Mouse (Mus musculus): ENCODE results near the gene Irs4. TPM values are rescaled to one million over a fixed set of nuclear protein-coding genes. Genes with fewer than 3 reads are reported as not detected.
A peak's percentile ranks its signal among the peaks of the same experiment; 100 is the strongest.

Gene Irs4
- polyA plus RNA-seq (2014; fragmentation: Nextera tagmentation; extraction: Ambion mirVana), result 1.7 and 2.2 TPM in 2 replicates

GRCm38 (mm10) chrX:141724937-141725918 lies at the start of gene Irs4:
Irs4 (minus strand) TSS chrX:141725263.
- H3K9me3 ChIP-seq (ENCODE audit: control insufficient read depth, low read length), result no peaks in the 10 kb centered on the region
- WGBS, result 21% methylated on average over 49 of the region's 51 CpGs
- H3K4me1 ChIP-seq (replicated peaks; ENCODE audit: control insufficient read depth, insufficient read depth, low read length), result peaks cover 4% of the 10 kb centered on the region
- no peak within 1 kb of the TSS for H3K27ac ChIP-seq
- H3K27me3 ChIP-seq (ENCODE audit: control insufficient read depth, insufficient read depth, low read length), result peaks cover 75% of the 10 kb centered on the region
- peak within 1 kb of the TSS; percentile 42 for H3K4me3 ChIP-seq (replicated peaks; ENCODE audit: low read length)
- H3K36me3 ChIP-seq (replicated peaks; ENCODE audit: control insufficient read depth, insufficient read depth), result no peaks in the 10 kb centered on the region
- peak within 1 kb of the TSS; percentile 64 for H3K4me2 ChIP-seq (replicated peaks)
- peak within 1 kb of the TSS; percentile 31 for H3K9ac ChIP-seq
- DNase-seq (ENCODE audit: low spot score), result peak; percentile 24
- ATAC-seq (ENCODE audit: low FRiP score), result peak; percentile 78

DNA sequence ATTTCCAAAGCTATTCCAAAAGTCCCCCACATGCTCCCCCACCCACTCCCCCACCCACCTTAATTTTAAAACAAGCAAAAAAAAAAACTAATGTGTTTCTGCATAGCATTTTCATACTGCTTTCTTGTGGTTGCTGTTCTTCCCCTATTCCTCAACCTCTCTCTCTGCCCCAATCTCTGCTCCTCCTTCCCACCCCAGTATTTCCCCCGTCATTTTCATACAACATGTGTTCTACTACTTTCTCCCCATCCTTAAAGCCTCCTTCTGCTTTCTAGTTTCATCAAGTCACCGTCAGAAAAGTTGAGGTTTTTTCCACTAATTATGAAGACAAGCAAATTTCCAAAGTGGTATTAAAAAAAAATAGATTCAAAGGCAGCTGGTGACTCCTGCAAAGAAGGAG lies 25.3 kb upstream of the Irs4 start:
- DNase-seq (ENCODE audit: low spot score) (no peak), ATAC-seq (ENCODE audit: low FRiP score) (no peak)
- H3K4me3 ChIP-seq (replicated peaks; ENCODE audit: low read length), result no peak overlapping the region
- WGBS, result 75% methylated on average over 2 of the region's 2 CpGs
- H3K9me3 ChIP-seq (ENCODE audit: control insufficient read depth, low read length), result no peaks in the 10 kb centered on the region
- H3K4me1 ChIP-seq (replicated peaks; ENCODE audit: control insufficient read depth, insufficient read depth, low read length), result no peaks in the 10 kb centered on the region
- no peak overlapping the region for H3K27ac ChIP-seq
- no peak overlapping the region for H3K9ac ChIP-seq
- no peaks in the 10 kb centered on the region for H3K27me3 ChIP-seq (ENCODE audit: control insufficient read depth, insufficient read depth, low read length)
- no peak overlapping the region for H3K4me2 ChIP-seq (replicated peaks)
- H3K36me3 ChIP-seq (replicated peaks; ENCODE audit: control insufficient read depth, insufficient read depth), result no peaks in the 10 kb centered on the region

DNA sequence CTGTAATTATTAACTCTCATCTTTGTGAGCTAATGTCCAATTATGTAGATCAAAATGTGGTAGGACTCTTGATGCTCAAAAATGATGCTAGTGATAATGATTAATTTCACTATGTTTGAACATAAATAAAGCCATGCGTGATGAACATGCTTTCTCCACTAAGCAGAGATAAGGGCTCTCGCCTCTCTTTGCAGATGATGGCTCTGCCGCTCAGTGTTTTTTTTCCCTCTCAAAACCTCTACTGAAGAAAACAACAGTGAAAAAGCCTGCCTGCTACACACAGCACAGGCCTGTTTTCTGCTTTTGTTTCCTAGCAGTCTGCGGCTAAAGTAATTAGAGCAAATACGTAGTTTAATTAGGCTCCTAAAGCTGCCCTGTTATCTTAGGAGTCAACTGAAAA lies 4.5 kb upstream of the Irs4 start:
- ATAC-seq (ENCODE audit: low FRiP score), result no peak
- WGBS, result 57% methylated on average over 5 of the region's 5 CpGs
- Histone ChIP-seq H3K9me3 (ENCODE audit: control insufficient read depth, low read length) (no peaks in the 10 kb centered on the region), H3K36me3 (replicated peaks; ENCODE audit: control insufficient read depth, insufficient read depth) (no peaks in the 10 kb centered on the region), H3K4me2 (replicated peaks) (no peak overlapping the region), H3K27me3 (ENCODE audit: control insufficient read depth, insufficient read depth, low read length) (peaks cover 32% of the 10 kb centered on the region), H3K4me1 (replicated peaks; ENCODE audit: control insufficient read depth, insufficient read depth, low read length) (no peaks in the 10 kb centered on the region), H3K4me3 (replicated peaks; ENCODE audit: low read length) (no peak overlapping the region), H3K9ac (no peak overlapping the region), H3K27ac (no peak overlapping the region)
- DNase-seq (ENCODE audit: low spot score), result no peak

DNA sequence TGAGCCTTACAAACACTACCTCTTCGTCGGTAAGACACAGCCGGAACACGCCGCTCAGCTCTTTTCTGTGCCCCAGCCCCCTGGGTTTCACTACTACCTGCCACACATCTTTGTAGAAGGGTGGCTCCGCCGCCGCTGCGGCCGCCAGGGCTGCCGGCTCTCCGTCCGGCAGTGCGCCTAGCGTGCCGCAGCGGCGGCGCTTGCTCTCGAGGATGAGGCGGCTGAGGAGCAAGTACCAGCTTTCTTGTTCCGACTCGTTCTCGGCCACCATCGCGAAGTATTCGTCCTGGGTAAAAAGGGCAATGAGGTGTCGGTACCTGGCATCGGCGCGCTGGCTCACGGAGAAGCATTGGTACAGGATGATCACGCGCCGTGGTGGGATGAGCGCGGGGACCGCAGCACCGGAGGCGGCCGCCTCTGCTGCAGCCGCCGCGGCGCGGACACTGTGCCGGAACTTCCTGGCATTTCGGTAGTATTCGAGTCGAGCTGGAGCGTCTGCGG lies 622 bp downstream of the Irs4 start:
- 16% methylated on average over 52 of the region's 52 CpGs for WGBS
- peak overlapping the region; percentile 31 for H3K9ac ChIP-seq

DNA sequence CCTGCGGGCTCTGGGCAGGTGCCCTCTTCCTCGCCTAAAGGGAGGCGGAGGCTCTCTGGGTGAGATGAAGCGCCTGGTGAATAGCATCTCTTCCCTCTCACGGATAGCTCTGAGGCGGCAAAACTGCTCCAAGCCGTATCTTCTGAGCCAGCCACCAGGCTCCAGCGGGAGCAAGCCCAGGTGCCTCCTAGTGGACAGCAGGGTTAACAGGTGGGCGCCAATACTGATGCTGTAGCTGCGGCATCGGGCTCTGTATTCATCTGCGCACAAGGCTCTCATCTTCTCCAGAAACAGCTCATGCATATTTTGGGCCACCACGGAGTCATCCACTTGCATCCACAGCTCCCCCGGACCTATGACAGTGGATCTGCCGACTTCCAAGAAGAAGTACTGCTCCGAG lies 1.1 kb downstream of the Irs4 start:
- peak; percentile 35; the same call in 1 of the 2 replicates for ATAC-seq (ENCODE audit: low FRiP score)
- H3K27me3 ChIP-seq (ENCODE audit: control insufficient read depth, insufficient read depth, low read length), result peaks cover 84% of the 10 kb centered on the region
- H3K4me3 ChIP-seq (replicated peaks; ENCODE audit: low read length), result peak overlapping the region; percentile 42

More for the DNA sequence above, 622 bp downstream of the Irs4 start:
- H3K27me3 ChIP-seq (ENCODE audit: control insufficient read depth, insufficient read depth, low read length), result peaks cover 83% of the 10 kb centered on the region
- no peak overlapping the region for H3K27ac ChIP-seq
- H3K4me3 ChIP-seq (replicated peaks; ENCODE audit: low read length), result peak overlapping the region; percentile 42
- ATAC-seq (ENCODE audit: low FRiP score), result peak; percentile 49; the same call in 1 of the 2 replicates
- DNase-seq (ENCODE audit: low spot score), result no peak
- no peaks in the 10 kb centered on the region for H3K36me3 ChIP-seq (replicated peaks; ENCODE audit: control insufficient read depth, insufficient read depth)
- H3K4me2 ChIP-seq (replicated peaks), result peak overlapping the region; percentile 64
- no peaks in the 10 kb centered on the region for H3K9me3 ChIP-seq (ENCODE audit: control insufficient read depth, low read length)
- peaks cover 4% of the 10 kb centered on the region for H3K4me1 ChIP-seq (replicated peaks; ENCODE audit: control insufficient read depth, insufficient read depth, low read length)

DNA sequence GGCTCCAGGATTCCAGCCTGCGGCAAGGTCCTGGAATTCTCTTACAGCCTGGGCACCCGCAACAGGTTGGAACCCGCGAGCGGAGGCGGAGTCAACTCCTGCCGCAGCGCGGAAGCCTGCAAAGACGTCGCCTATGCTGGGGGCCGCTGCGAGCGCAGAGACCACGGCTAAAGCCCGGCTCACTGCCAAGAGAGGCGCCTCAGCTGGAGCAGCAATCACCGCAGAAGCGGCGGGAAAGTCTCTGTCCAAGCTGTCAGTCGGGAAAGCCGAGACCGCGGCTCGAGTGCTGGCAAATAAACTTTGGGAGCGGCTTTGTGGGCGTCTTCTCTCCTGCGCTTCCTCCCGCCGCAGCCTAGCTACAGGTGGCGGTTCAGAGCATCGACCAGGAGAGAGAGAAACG lies 3.3 kb downstream of the Irs4 start:
- WGBS, result 11% methylated on average over 33 of the region's 33 CpGs

More for the DNA sequence above, 1.1 kb downstream of the Irs4 start:
- H3K4me1 ChIP-seq (replicated peaks; ENCODE audit: control insufficient read depth, insufficient read depth, low read length), result peaks cover 4% of the 10 kb centered on the region
- H3K4me2 ChIP-seq (replicated peaks), result peak overlapping the region; percentile 64
- H3K36me3 ChIP-seq (replicated peaks; ENCODE audit: control insufficient read depth, insufficient read depth), result no peaks in the 10 kb centered on the region
- WGBS, result 23% methylated on average over 16 of the region's 16 CpGs
- no peak overlapping the region for H3K27ac ChIP-seq
- no peaks in the 10 kb centered on the region for H3K9me3 ChIP-seq (ENCODE audit: control insufficient read depth, low read length)
- H3K9ac ChIP-seq, result peak overlapping the region; percentile 31
- DNase-seq (ENCODE audit: low spot score), result peak; percentile 25

More for the DNA sequence above, 3.3 kb downstream of the Irs4 start:
- Histone ChIP-seq H3K9me3 (ENCODE audit: control insufficient read depth, low read length) (no peaks in the 10 kb centered on the region), H3K4me3 (replicated peaks; ENCODE audit: low read length) (peak overlapping the region; percentile 32), H3K9ac (no peak overlapping the region), H3K27me3 (ENCODE audit: control insufficient read depth, insufficient read depth, low read length) (peaks cover 71% of the 10 kb centered on the region), H3K4me2 (replicated peaks) (peak overlapping the region; percentile 55), H3K4me1 (replicated peaks; ENCODE audit: control insufficient read depth, insufficient read depth, low read length) (peaks cover 4% of the 10 kb centered on the region), H3K27ac (no peak overlapping the region), H3K36me3 (replicated peaks; ENCODE audit: control insufficient read depth, insufficient read depth) (no peaks in the 10 kb centered on the region)
- no peak for ATAC-seq (ENCODE audit: low FRiP score)
- peak; percentile 28 for DNase-seq (ENCODE audit: low spot score)

Other genes starting within 250 kb of the Irs4 start
- gene Col4a5, start 249.9 kb downstream of the Irs4 start, polyA plus RNA-seq (2014; fragmentation: Nextera tagmentation; extraction: Ambion mirVana), result 13.9 and 15.9 TPM in 2 replicates
- gene Gm15294, start 150.0 kb upstream of the Irs4 start, polyA plus RNA-seq (2014; fragmentation: Nextera tagmentation; extraction: Ambion mirVana), result not detected in 2 replicates

Measured in hindbrain, embryonic 14.5 days (tissue).